In genomic region chr11:40879589-40879988, GRCm38 (mm10) we compare ENCODE assay signal across 16 mouse cellular contexts.
DNase-seq lines count a peak whose midpoint lies in the region; ATAC-seq lines count a peak whose summit lies in the region.
"Had no signal": no experiment of that assay in that cellular context is flagged by ENCODE, and none has a peak within 500 bp of the region (broad histone marks: within the 10 kb centered on the region; RNA-seq: fewer than 3 reads in every experiment).

No protein-coding gene starts in this region.

- DNase-seq in frontal cortex, postnatal 25 days (ENCODE audit: low spot score in 2 of 2), result no peak
- peak; percentile 17 for DNase-seq in layer of hippocampus, adult 9-10 months (ENCODE audit: low spot score)
- DNase-seq in layer of hippocampus, postnatal 10 days (ENCODE audit: low spot score in 2 of 2), result no peak
- peak; percentile 48 for DNase-seq in brain, adult 2 months (ENCODE audit: low read depth, low spot score)
- DNase-seq in urinary bladder, postnatal 10 days (ENCODE audit: low spot score), result no peak
- DNase-seq: adrenal gland, adult 2 months; adrenal gland, postnatal 10 days; adrenal gland, postnatal 25 days; cerebellum, adult 11-12 months; cerebellum, adult 2 months; cerebellum, adult 9-10 months; cerebellum, postnatal 10 days; cerebellum, postnatal 25 days had no signal

- ATAC-seq in frontal cortex, adult (ENCODE audit: low TSS enrichment), result peak; percentile 74
- ATAC-seq: forebrain, embryonic 14.5 days; forebrain, embryonic 16.5 days had no signal

Comparison
In these comparisons a context has a peak if more than half of its experiments do, and no peak if none do; other contexts are left out.
1. DNase-seq: peak in layer of hippocampus, adult 9-10 months (single experiment) and brain, adult 2 months (single experiment); none in frontal cortex, postnatal 25 days (0 of 2), layer of hippocampus, postnatal 10 days (0 of 2) and urinary bladder, postnatal 10 days (single experiment).